19 mouse cellular contexts compared by ENCODE assay signal in genomic region chr13:12261505-12261904, GRCm38 (mm10). TPM values are rescaled to one million over a fixed set of nuclear protein-coding genes. Genes with fewer than 3 reads are reported as not detected.
A peak's percentile ranks its signal among the peaks of the same experiment; 100 is the strongest.
DNase-seq lines count a peak whose midpoint lies in the region; ATAC-seq and TF ChIP-seq lines count a peak whose summit lies in the region.
"Had no signal": no experiment of that assay in that cellular context is flagged by ENCODE, and none has a peak within 500 bp of the region (broad histone marks: within the 10 kb centered on the region; RNA-seq: fewer than 3 reads in every experiment).

No protein-coding gene starts in this region.

- H3K27ac ChIP-seq in heart, postnatal 0 days (ENCODE audit: low read depth): no peak overlapping the region
- H3K27ac ChIP-seq in heart, embryonic 11.5 days (ENCODE audit: low read depth, low read length): no peak overlapping the region
- H3K27ac ChIP-seq in lung, postnatal 0 days (ENCODE audit: low read length): no peak overlapping the region
- H3K27ac ChIP-seq in CH12.LX (ENCODE audit: insufficient read depth, low read depth): no peak overlapping the region
- H3K27ac ChIP-seq: forebrain, embryonic 15.5 days; hindbrain, embryonic 13.5 days; liver, embryonic 13.5 days; macrophage; midbrain, embryonic 15.5 days; neural tube, embryonic 13.5 days had no signal

- H3K4me3 ChIP-seq in heart, postnatal 0 days (ENCODE audit: low read depth, low read length): no peak overlapping the region
- no peak overlapping the region for H3K4me3 ChIP-seq in heart, embryonic 11.5 days (ENCODE audit: low read depth, low read length)
- H3K4me3 ChIP-seq in lung, postnatal 0 days (ENCODE audit: low read depth, low read length): no peak overlapping the region
- no peak overlapping the region for H3K4me3 ChIP-seq in CH12.LX (replicated peaks in 1 of 3; ENCODE audit: low read depth in 2 of 3, low read length in 2 of 3, poor library complexity in 1 of 3)
- H3K4me3 ChIP-seq: forebrain, embryonic 15.5 days; hindbrain, embryonic 13.5 days; liver, embryonic 13.5 days; midbrain, embryonic 15.5 days; neural tube, embryonic 13.5 days had no signal

- H3K36me3 ChIP-seq in heart, postnatal 0 days (replicated peaks; ENCODE audit: control insufficient read depth, insufficient read depth, low read length): no peaks in the 10 kb centered on the region
- H3K36me3 ChIP-seq in heart, embryonic 11.5 days (ENCODE audit: control insufficient read depth, insufficient read depth, low read length): no peaks in the 10 kb centered on the region
- no peaks in the 10 kb centered on the region for H3K36me3 ChIP-seq in lung, postnatal 0 days (ENCODE audit: insufficient read depth, low read length)
- H3K36me3 ChIP-seq in CH12.LX (replicated peaks in 1 of 2; ENCODE audit: control insufficient read depth in 1 of 2, insufficient read depth in 1 of 2, low read length in 1 of 2): no peaks in the 10 kb centered on the region
- H3K36me3 ChIP-seq: forebrain, embryonic 15.5 days; hindbrain, embryonic 13.5 days; liver, embryonic 13.5 days; midbrain, embryonic 15.5 days; neural tube, embryonic 13.5 days had no signal

- in situ Hi-C loops in CH12.LX (cut with MboI; ENCODE audit: low pct_ligation_motif_present, low pct_unique_long_range_greater_than_20kb, low sequenced_read_pairs): no loop called here

- no peaks in the 10 kb centered on the region for H3K27me3 ChIP-seq in heart, postnatal 0 days (ENCODE audit: control insufficient read depth, insufficient read depth, low read length)
- H3K27me3 ChIP-seq in heart, embryonic 11.5 days (ENCODE audit: control insufficient read depth, insufficient read depth, low read length): no peaks in the 10 kb centered on the region
- no peaks in the 10 kb centered on the region for H3K27me3 ChIP-seq in lung, postnatal 0 days (replicated peaks; ENCODE audit: insufficient read depth, low read length)
- no peaks in the 10 kb centered on the region for H3K27me3 ChIP-seq in CH12.LX (replicated peaks)
- H3K27me3 ChIP-seq: forebrain, embryonic 15.5 days; hindbrain, embryonic 13.5 days; liver, embryonic 13.5 days; midbrain, embryonic 15.5 days; neural tube, embryonic 13.5 days had no signal

- dilution Hi-C loops in CH12.LX (cut with MboI; ENCODE audit: extremely low pct_ligation_motif_present, extremely low pct_unique_long_range_greater_than_20kb, low sequenced_read_pairs): no loop called here

- TF ChIP-seq EP300 in heart, postnatal 0 days (IDR thresholded peaks at IDR 0.05; ENCODE audit: low read depth): no peak
- no peak for TF ChIP-seq EP300 in lung, postnatal 0 days (IDR thresholded peaks at IDR 0.05)
- no peak for TF ChIP-seq EP300 in CH12.LX (IDR thresholded peaks at IDR 0.05; ENCODE audit: low read length)

- peaks cover 10% of the 10 kb centered on the region for H3K79me2 ChIP-seq in CH12.LX (replicated peaks; ENCODE audit: control insufficient read depth, extremely low read depth, insufficient read depth, poor library complexity, severe bottlenecking)

- TF ChIP-seq RAD21 in CH12.LX (IDR thresholded peaks at IDR 0.05; ENCODE audit: low read depth, low read length): peak; percentile 24

- TF ChIP-seq CTCF in heart, postnatal 0 days (IDR thresholded peaks at IDR 0.05; ENCODE audit: low read depth): peak; percentile 37
- peak; percentile 50 for TF ChIP-seq CTCF in lung, postnatal 0 days (IDR thresholded peaks at IDR 0.05)
- peak; percentile 26 to 41; a peak in 2 of 4 replicates for TF ChIP-seq CTCF in CH12.LX (conservative IDR thresholded peaks at IDR 0.05 in 1 of 2, IDR thresholded peaks at IDR 0.05 in 1 of 2; ENCODE audit: low read depth in 2 of 2, low read length in 2 of 2)

- no peak overlapping the region for H3K9ac ChIP-seq in heart, postnatal 0 days (replicated peaks; ENCODE audit: low read depth, low read length)
- no peak overlapping the region for H3K9ac ChIP-seq in heart, embryonic 11.5 days (ENCODE audit: low read depth, low read length)
- H3K9ac ChIP-seq in lung, postnatal 0 days (replicated peaks; ENCODE audit: low read depth): no peak overlapping the region
- H3K9ac ChIP-seq in CH12.LX (ENCODE audit: insufficient read depth, low read depth): no peak overlapping the region
- H3K9ac ChIP-seq: forebrain, embryonic 15.5 days; hindbrain, embryonic 13.5 days; liver, embryonic 13.5 days; midbrain, embryonic 15.5 days; neural tube, embryonic 13.5 days had no signal

- ATAC-seq in heart, postnatal 0 days (ENCODE audit: insufficient read depth, low read depth): no peak
- ATAC-seq in heart, embryonic 11.5 days (replicated peaks; ENCODE audit: insufficient number of reproducible peaks, low FRiP score, low TSS enrichment): no peak
- ATAC-seq in lung, postnatal 0 days: no peak
- ATAC-seq: activated CD4-positive, CD25-positive, alpha-beta regulatory T cell, adult 4 months; forebrain, embryonic 15.5 days; midbrain, embryonic 15.5 days had no signal

- no peak for DNase-seq in heart, postnatal 0 days (ENCODE audit: low spot score)
- peak; percentile 10 for DNase-seq in lung, postnatal 0 days (ENCODE audit: low spot score)
- no peak for DNase-seq in lung, postnatal 14 days
- DNase-seq in CH12.LX (ENCODE audit: extremely low read depth): no peak
- peak; percentile 31 for DNase-seq in c-Kit-negative CD71-positive TER-119-positive erythroid progenitor cells, embryonic 14.5 days (ENCODE audit: low read depth, low spot score)
- DNase-seq in ovary, postnatal 10 days (ENCODE audit: low spot score): no peak
- no peak for DNase-seq in ovary, postnatal 14 days (ENCODE audit: low spot score)
- DNase-seq: cerebellum, adult 8-10 months; kidney, adult 18-20 months; liver, embryonic 13.5 days; right cerebral cortex, adult 18-20 months; thymus, adult 18-20 months had no signal

- no peak for TF ChIP-seq POLR2A in CH12.LX (IDR thresholded peaks at IDR 0.05; ENCODE audit: low read depth, low read length)

- no peak overlapping the region for H3K4me2 ChIP-seq in heart, postnatal 0 days (ENCODE audit: low read depth, low read length)
- H3K4me2 ChIP-seq in heart, embryonic 11.5 days: no peak overlapping the region
- H3K4me2 ChIP-seq in lung, postnatal 0 days (replicated peaks; ENCODE audit: low read depth, low read length): no peak overlapping the region
- H3K4me2 ChIP-seq in CH12.LX (ENCODE audit: insufficient read depth, low read depth, poor library complexity, severe bottlenecking): no peak overlapping the region
- H3K4me2 ChIP-seq: forebrain, embryonic 15.5 days; hindbrain, embryonic 13.5 days; liver, embryonic 13.5 days; midbrain, embryonic 15.5 days; neural tube, embryonic 13.5 days had no signal

- peaks cover 6% of the 10 kb centered on the region for H3K9me3 ChIP-seq in heart, postnatal 0 days (replicated peaks; ENCODE audit: control insufficient read depth, low read length)
- no peaks in the 10 kb centered on the region; the same call in 1 of the 2 replicates for H3K9me3 ChIP-seq in heart, embryonic 11.5 days (replicated peaks; ENCODE audit: control insufficient read depth, low read length)
- H3K9me3 ChIP-seq in lung, postnatal 0 days (ENCODE audit: low read length): no peaks in the 10 kb centered on the region
- H3K9me3 ChIP-seq in CH12.LX (replicated peaks; ENCODE audit: low read length): peaks cover 12% of the 10 kb centered on the region
- H3K9me3 ChIP-seq: forebrain, embryonic 15.5 days; hindbrain, embryonic 13.5 days; midbrain, embryonic 15.5 days; neural tube, embryonic 13.5 days had no signal

- H3K4me1 ChIP-seq in heart, postnatal 0 days (ENCODE audit: control insufficient read depth, insufficient read depth): peaks cover 7% of the 10 kb centered on the region
- H3K4me1 ChIP-seq in heart, embryonic 11.5 days (ENCODE audit: control insufficient read depth, insufficient read depth, low read length): peaks cover 4% of the 10 kb centered on the region; the same call in 1 of the 2 replicates
- H3K4me1 ChIP-seq in lung, postnatal 0 days (ENCODE audit: insufficient read depth, low read depth, low read length): 0 out of 2 replicates have a peak, but pooled peaks cover under 1% of the 10 kb centered on the region
- peaks cover 0 to 2% of the 10 kb centered on the region in 2 experiments; a peak in 2 of 4 replicates for H3K4me1 ChIP-seq in CH12.LX (ENCODE audit: control insufficient read depth in 1 of 2, insufficient read depth in 2 of 2)

TF ChIP-seq in CH12.LX, 34 proteins besides CTCF, POLR2A, EP300 and RAD21:
- TF ChIP-seq SMC3 (IDR thresholded peaks at IDR 0.05; ENCODE audit: low read depth, low read length): no peak
- no peak for TF ChIP-seq RCOR1 (conservative IDR thresholded peaks at IDR 0.05; ENCODE audit: low read depth, low read length)
- no peak for TF ChIP-seq JUND (conservative IDR thresholded peaks at IDR 0.05; ENCODE audit: low read depth, low read length)
- no peak for TF ChIP-seq GABPA (IDR thresholded peaks at IDR 0.05; ENCODE audit: insufficient replicate concordance, low read depth, low read length)
- no peak for TF ChIP-seq UBTF (IDR thresholded peaks at IDR 0.05; ENCODE audit: low read depth, low read length)
- no peak for TF ChIP-seq TBP (conservative IDR thresholded peaks at IDR 0.05; ENCODE audit: low read depth, low read length)
- no peak for TF ChIP-seq ETS1 (conservative IDR thresholded peaks at IDR 0.05; ENCODE audit: low read depth, low read length)
- no peak for TF ChIP-seq ZC3H11A (IDR thresholded peaks at IDR 0.05; ENCODE audit: low read depth, low read length)
- no peak for TF ChIP-seq CHD2 (IDR thresholded peaks at IDR 0.05; ENCODE audit: low read length)
- TF ChIP-seq POLR2AphosphoS2 (IDR thresholded peaks at IDR 0.05; ENCODE audit: low read depth, low read length): no peak
- TF ChIP-seq MYC (IDR thresholded peaks at IDR 0.05; ENCODE audit: low read depth, low read length): no peak
- TF ChIP-seq SIN3A (IDR thresholded peaks at IDR 0.05; ENCODE audit: low read length): no peak
- no peak for TF ChIP-seq NRF1 (IDR thresholded peaks at IDR 0.05; ENCODE audit: low read depth, low read length)
- TF ChIP-seq MAX (IDR thresholded peaks at IDR 0.05; ENCODE audit: low read length): no peak
- TF ChIP-seq HCFC1 (IDR thresholded peaks at IDR 0.05; ENCODE audit: low read depth, low read length): no peak
- no peak for TF ChIP-seq E2F4 (IDR thresholded peaks at IDR 0.05; ENCODE audit: insufficient replicate concordance, low read depth, low read length)
TF ChIP-seq in CH12.LX: peak in this region for 0.

RNA-seq across cellular contexts. Expression of gene Mtr, which starts 3.6 kb away (rescaled TPM):
- 10.1 and 25.3 TPM in 2 replicates for total RNA-seq in heart, postnatal 0 days (2014; rRNA removed; ENCODE audit: low replicate concordance)
- polyA plus RNA-seq in heart, postnatal 0 days (2015; fragmentation: Nextera tagmentation; extraction: Ambion mirVana): 9.1 and 9.8 TPM in 2 replicates
- 17.7 and 19.9 TPM in 2 replicates for polyA plus RNA-seq in heart, embryonic 11.5 days (2014; fragmentation: Nextera tagmentation; extraction: Ambion mirVana)
- polyA plus RNA-seq in lung, postnatal 0 days (2015; fragmentation: Nextera tagmentation; extraction: Ambion mirVana): 4.9 and 5.2 TPM in 2 replicates
- total RNA-seq in CH12.LX (2012; rRNA removed) (22.0 and 22.1 TPM in 2 replicates), CH12.LX (2014; rRNA removed) (13.2 and 15.2 TPM in 2 replicates)
- polyA plus RNA-seq in CH12.LX (2012; ENCODE audit: insufficient read length, low read depth): 28.6 and 28.8 TPM in 2 replicates

Comparison
In these comparisons a context has a peak if more than half of its experiments do, and no peak if none do; other contexts are left out.
1. DNase-seq: peak in lung, postnatal 0 days (single experiment) and c-Kit-negative CD71-positive TER-119-positive erythroid progenitor cells, embryonic 14.5 days (single experiment); none in heart, postnatal 0 days (single experiment), lung, postnatal 14 days (single experiment), CH12.LX (single experiment), ovary, postnatal 10 days (single experiment) and ovary, postnatal 14 days (single experiment).
2. Peak in every context shown above with its lines, with median percentiles within 50 percentile points of each other: CTCF ChIP-seq.